Mouse (Mus musculus) midbrain, embryonic 11.5 days (tissue): Measurements from ENCODE around the gene Epyc. TPM values are rescaled to one million over a fixed set of nuclear protein-coding genes. Genes with fewer than 3 reads are reported as not detected.

Experiments used
- ATAC-seq: fragments of 200-750 bp; cut with Nextera tagmentation; 2 replicates; pipeline ENCODE4 v1.8.0; 2017; ENCODE audit warnings: moderate TSS enrichment, moderate library complexity; ENCODE audit not compliant: low FRiP score
- DNase-seq: peaks from one replicate; pipeline ENCODE4 v3.0.0; 2015; ENCODE audit warnings: low spot score; ENCODE audit errors: missing footprints
- H3K27ac ChIP-seq: fragments of 300-500 bp; sonication (generic); 2 replicates; pipeline ENCODE4 v1.5.1; 2014; ENCODE audit warnings: low read depth, low read length
- H3K27me3 ChIP-seq: fragments of 300-500 bp; sonication (generic); 2 replicates; pipeline ENCODE4 v1.6.1; 2014; ENCODE audit warnings: mild to moderate bottlenecking, low read length, moderate library complexity, mixed read lengths; ENCODE audit not compliant: control insufficient read depth, insufficient read depth
- H3K36me3 ChIP-seq: fragments of 300-500 bp; sonication (generic); 2 replicates; pipeline ENCODE4 v1.6.1; 2014; ENCODE audit warnings: mild to moderate bottlenecking, low read length, moderate library complexity, mixed read lengths; ENCODE audit not compliant: control insufficient read depth, insufficient read depth
- H3K4me1 ChIP-seq: fragments of 300-500 bp; sonication (generic); 2 replicates; pipeline ENCODE4 v1.6.1; 2014; ENCODE audit warnings: low read length; ENCODE audit not compliant: control insufficient read depth, insufficient read depth
- H3K4me2 ChIP-seq: fragments of 300-500 bp; sonication (generic); 2 replicates; pipeline ENCODE4 v1.6.1; 2014; ENCODE audit warnings: mild to moderate bottlenecking, moderate library complexity
- H3K4me3 ChIP-seq: fragments of 300-500 bp; sonication (generic); 2 replicates; pipeline ENCODE4 v1.5.1; 2014; ENCODE audit warnings: low read depth, low read length
- H3K9ac ChIP-seq: fragments of 300-500 bp; sonication (generic); 2 replicates; pipeline ENCODE4 v1.6.1; 2014; ENCODE audit warnings: low read length
- H3K9me3 ChIP-seq: fragments of 300-500 bp; sonication (generic); 2 replicates; pipeline ENCODE4 v1.6.1; 2016; ENCODE audit warnings: low read length; ENCODE audit not compliant: control insufficient read depth
- WGBS: fragments of 180-500 bp; shearing (Covaris S2); extraction: QIAGEN DNeasy Blood & Tissue Kit; methylation state at CpG from one replicate; pipeline ENCODE4 v1.1.7; 2014; 5-methylcytosine and 5-hydroxymethylcytosine counted together
- polyA plus RNA-seq: library from polyadenylated mRNA; unstranded; fragments of >200 nt; fragmentation: Nextera tagmentation; extraction: Ambion mirVana; gene quantifications from 2 replicates; pipeline ENCODE4 v1.2.1, GENCODE M21; 2014

The Epyc gene
- polyA plus RNA-seq, 1 experiment from 2014 or later: 5.5 TPM

DNA sequence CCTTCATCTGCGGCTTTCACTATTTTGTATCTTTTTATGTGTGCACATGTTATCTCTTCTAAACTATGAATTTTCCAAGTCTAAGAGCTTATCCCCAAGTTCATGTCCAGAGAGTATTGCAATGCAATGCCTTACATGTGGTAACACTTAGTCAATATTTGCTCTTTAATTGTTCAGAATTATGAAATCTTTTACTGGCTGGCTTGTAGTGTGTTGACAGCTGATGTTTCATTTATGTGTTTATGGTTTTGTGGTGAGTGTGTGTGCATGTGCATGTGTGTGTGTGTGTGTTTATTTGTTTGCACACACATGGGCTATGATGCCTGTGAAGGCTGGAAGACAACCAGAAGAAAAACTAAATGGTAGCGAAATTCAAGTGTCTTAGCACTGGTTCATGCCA, 1.9 kb upstream of the Epyc start:
- no peak for DNase-seq
- no peaks in the 10 kb centered on the region for H3K36me3 ChIP-seq

DNA sequence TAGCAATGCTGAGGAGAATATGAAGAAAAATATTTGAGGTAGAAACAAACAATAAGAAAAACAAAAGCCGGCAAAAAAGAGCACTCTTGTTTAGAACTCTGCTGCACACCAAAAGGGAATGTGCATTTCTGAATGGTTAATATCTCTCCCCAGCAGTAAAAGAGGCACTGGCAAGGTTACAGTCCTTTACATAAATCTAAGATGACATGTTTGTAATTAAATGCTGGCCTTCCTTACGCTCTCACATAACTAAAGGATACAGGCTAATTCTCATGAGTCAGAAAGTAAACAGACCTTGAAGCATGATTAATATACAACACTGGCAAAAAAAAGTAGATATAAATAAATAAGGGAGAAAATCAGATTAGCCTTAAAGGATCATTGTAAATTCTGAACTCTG, 6.5 kb downstream of the Epyc start:
- no peak overlapping the region for H3K27ac ChIP-seq
- no peaks in the 10 kb centered on the region for H3K36me3 ChIP-seq
- 82% methylated on average over 2 of the region's 2 CpGs for WGBS
- no peak for DNase-seq
- ATAC-seq: no peak
- no peaks in the 10 kb centered on the region for H3K27me3 ChIP-seq
- H3K4me1 ChIP-seq: no peaks in the 10 kb centered on the region
- H3K4me3 ChIP-seq: no peak overlapping the region
- H3K9ac ChIP-seq: no peak overlapping the region
- no peaks in the 10 kb centered on the region for H3K9me3 ChIP-seq
- no peak overlapping the region for H3K4me2 ChIP-seq

More for the DNA sequence above, 1.9 kb upstream of the Epyc start:
- no peak overlapping the region for H3K9ac ChIP-seq
- no peaks in the 10 kb centered on the region for H3K9me3 ChIP-seq
- H3K4me1 ChIP-seq: no peaks in the 10 kb centered on the region
- H3K4me3 ChIP-seq: no peak overlapping the region
- no peak for ATAC-seq
- no peaks in the 10 kb centered on the region for H3K27me3 ChIP-seq
- 94% methylated on average over 2 of the region's 2 CpGs for WGBS
- H3K27ac ChIP-seq: no peak overlapping the region
- H3K4me2 ChIP-seq: no peak overlapping the region

DNA sequence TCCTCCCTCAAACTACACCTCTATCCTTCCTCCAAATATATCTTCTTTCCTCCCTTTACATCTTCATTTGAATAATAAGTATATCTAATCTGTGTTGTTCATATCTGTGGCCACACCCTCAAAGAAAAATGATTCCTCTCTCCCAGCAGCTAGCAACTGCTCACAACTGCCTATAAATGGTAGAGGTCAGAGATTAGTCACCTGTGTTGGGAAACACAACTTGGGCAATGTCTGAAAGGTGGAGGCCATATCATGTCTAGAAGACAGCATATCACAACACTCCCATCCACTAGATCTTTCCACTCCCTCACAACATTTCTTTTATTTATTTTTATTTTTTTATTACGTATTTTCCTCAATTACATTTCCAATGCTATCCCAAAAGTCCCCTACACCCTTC, 15.6 kb downstream of the Epyc start:
- Histone ChIP-seq H3K4me2 (no peak overlapping the region), H3K9ac (no peak overlapping the region), H3K27me3 (no peaks in the 10 kb centered on the region), H3K9me3 (no peaks in the 10 kb centered on the region), H3K4me1 (no peaks in the 10 kb centered on the region), H3K36me3 (no peaks in the 10 kb centered on the region), H3K4me3 (no peak overlapping the region), H3K27ac (no peak overlapping the region)
- no peak for DNase-seq
- 82% methylated on average over 1 of the region's 1 CpGs for WGBS
- ATAC-seq: no peak

DNA sequence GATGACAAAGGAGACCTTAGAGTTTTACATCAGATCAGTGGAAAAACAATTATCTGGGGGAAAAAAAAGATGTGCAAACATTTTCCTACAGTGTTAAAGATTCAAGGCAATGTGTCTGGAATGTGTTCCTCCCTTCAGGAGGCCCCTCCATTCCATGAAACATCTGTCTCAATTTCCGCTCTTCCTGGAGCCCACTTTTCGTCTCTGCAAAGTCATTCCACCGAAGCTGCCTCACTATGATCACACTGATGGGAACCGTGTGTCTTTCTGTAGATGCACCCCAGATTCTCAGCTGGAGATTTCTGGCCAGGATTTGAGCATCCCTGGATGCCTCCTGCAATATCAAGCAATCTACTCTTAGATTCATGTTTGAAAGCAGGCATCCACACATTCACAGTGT, 24.8 kb downstream of the Epyc start:
- no peak for DNase-seq
- no peak for ATAC-seq

GRCm38 (mm10) chr10:97670202-97670601, 26.3 kb downstream of the Epyc start:
- no peaks in the 10 kb centered on the region for H3K36me3 ChIP-seq
- H3K9me3 ChIP-seq: no peaks in the 10 kb centered on the region
- DNase-seq (no peak), ATAC-seq (no peak)
- H3K4me2 ChIP-seq: no peak overlapping the region
- H3K4me1 ChIP-seq: no peaks in the 10 kb centered on the region
- no peak overlapping the region for H3K27ac ChIP-seq
- WGBS: 68% methylated on average over 4 of the region's 4 CpGs
- no peak overlapping the region for H3K4me3 ChIP-seq
- no peak overlapping the region for H3K9ac ChIP-seq
- no peaks in the 10 kb centered on the region for H3K27me3 ChIP-seq

More for the DNA sequence above, 24.8 kb downstream of the Epyc start:
- Histone ChIP-seq H3K27me3 (no peaks in the 10 kb centered on the region), H3K27ac (no peak overlapping the region), H3K4me2 (no peak overlapping the region), H3K9me3 (no peaks in the 10 kb centered on the region), H3K4me1 (no peaks in the 10 kb centered on the region), H3K4me3 (no peak overlapping the region), H3K9ac (no peak overlapping the region), H3K36me3 (no peaks in the 10 kb centered on the region)
- 61% methylated on average over 4 of the region's 4 CpGs for WGBS

GRCm38 (mm10) chr10:97673239-97673638, 29.4 kb downstream of the Epyc start:
- Histone ChIP-seq H3K27me3 (no peaks in the 10 kb centered on the region), H3K4me2 (no peak overlapping the region), H3K4me1 (no peaks in the 10 kb centered on the region), H3K9ac (no peak overlapping the region), H3K9me3 (no peaks in the 10 kb centered on the region), H3K4me3 (no peak overlapping the region), H3K27ac (no peak overlapping the region), H3K36me3 (no peaks in the 10 kb centered on the region)
- no peak for DNase-seq
- no peak for ATAC-seq
- 73% methylated on average over 2 of the region's 2 CpGs for WGBS

- Histone ChIP-seq H3K4me2 (no peak overlapping the region), H3K36me3 (no peaks in the 10 kb centered on the region), H3K4me1 (no peaks in the 10 kb centered on the region), H3K9me3 (no peaks in the 10 kb centered on the region), H3K27me3 (no peaks in the 10 kb centered on the region), H3K27ac (no peak overlapping the region), H3K9ac (no peak overlapping the region), H3K4me3 (no peak overlapping the region)
- DNase-seq: no peak
- no peak for ATAC-seq
Measured at GRCm38 (mm10) chr10:97682981-97683380, 39.1 kb downstream of the Epyc start.

DNA sequence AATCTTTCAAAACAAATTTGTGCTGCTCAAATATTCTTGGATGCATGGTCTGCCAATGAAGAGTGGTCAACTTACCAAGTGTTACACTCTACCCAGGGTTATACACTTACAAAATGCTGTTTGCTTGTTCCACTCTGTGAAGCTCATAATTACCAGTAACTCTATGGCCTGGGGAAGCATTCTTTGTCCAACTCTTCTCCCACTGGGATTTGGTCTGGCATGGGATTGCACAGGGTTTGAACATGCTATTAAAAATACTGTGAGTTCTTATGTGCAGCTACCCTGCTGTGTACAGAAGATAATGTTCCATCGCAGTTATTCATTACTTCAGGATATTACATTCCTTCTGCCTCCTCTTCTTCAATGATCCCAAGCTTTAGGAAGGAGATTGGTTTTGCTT, 43.3 kb downstream of the Epyc start:
- no peak for DNase-seq
- H3K4me2 ChIP-seq: no peak overlapping the region
- H3K9ac ChIP-seq: no peak overlapping the region
- no peak overlapping the region for H3K4me3 ChIP-seq
- no peak overlapping the region for H3K27ac ChIP-seq
- no peaks in the 10 kb centered on the region for H3K4me1 ChIP-seq
- WGBS: 86% methylated on average over 1 of the region's 1 CpGs
- no peaks in the 10 kb centered on the region for H3K36me3 ChIP-seq
- ATAC-seq: no peak
- no peaks in the 10 kb centered on the region for H3K27me3 ChIP-seq
- no peaks in the 10 kb centered on the region for H3K9me3 ChIP-seq

GRCm38 (mm10) chr10:97689425-97689824, 45.6 kb downstream of the Epyc start:
- DNase-seq: no peak
- no peaks in the 10 kb centered on the region for H3K9me3 ChIP-seq
- no peak overlapping the region for H3K4me3 ChIP-seq
- no peak overlapping the region for H3K27ac ChIP-seq
- no peaks in the 10 kb centered on the region for H3K27me3 ChIP-seq
- ATAC-seq: no peak
- H3K4me2 ChIP-seq: no peak overlapping the region
- H3K36me3 ChIP-seq: no peaks in the 10 kb centered on the region
- no peaks in the 10 kb centered on the region for H3K4me1 ChIP-seq
- H3K9ac ChIP-seq: no peak overlapping the region
- WGBS: 86% methylated on average over 3 of the region's 3 CpGs

GRCm38 (mm10) chr10:97692913-97693312, 49.0 kb downstream of the Epyc start, which contains the start of gene Ccer1:
Gene Ccer1 (plus strand): TSS chr10:97693059.
- Histone ChIP-seq H3K9ac (no peak within 1 kb of the TSS), H3K27ac (no peak within 1 kb of the TSS), H3K36me3 (no peaks in the 10 kb centered on the region), H3K9me3 (no peaks in the 10 kb centered on the region), H3K27me3 (no peaks in the 10 kb centered on the region), H3K4me3 (no peak within 1 kb of the TSS), H3K4me2 (no peak within 1 kb of the TSS), H3K4me1 (no peaks in the 10 kb centered on the region)
- DNase-seq: no peak
- WGBS: 79% methylated on average over 20 of the region's 20 CpGs
- no peak for ATAC-seq
